Mouse (Mus musculus) erythroblast, adult 5-6 weeks (primary cell): ENCODE results near the gene Atp5j. TPM values are rescaled to one million over a fixed set of nuclear protein-coding genes. Genes with fewer than 3 reads are reported as not detected.

Source experiments
- ATAC-seq: replicated peaks from 2 replicates; pipeline ENCODE4 v1.8.0; 2016; ENCODE audit warnings: moderate number of reproducible peaks, mild to moderate bottlenecking, moderate TSS enrichment, inconsistent platforms; ENCODE audit not compliant: poor library complexity, low FRiP score, severe bottlenecking
- total RNA-seq, 2 experiments: library from RNA; stranded (forward) in 1 of 2; stranded (reverse) in 1 of 2; fragments of 150-400 nt in 1 of 2; fragments of 200-764, 138-1000 nt in 1 of 2; gene quantifications; 2 replicates each; pipeline versions ENCODE4 v1.2.3 to v1.2.4; 2015 to 2017; ENCODE audit warnings: low replicate concordance in 2 of 2

Atp5j gene
- total RNA-seq, 2 experiments from 2014 or later, result 35.4 to 96.3 TPM

GRCm38 (mm10) chr16:84813852-84814251 lies 21.6 kb downstream of the Atp5j start:
- no peak for ATAC-seq

GRCm38 (mm10) chr16:84810254-84810653 lies 25.2 kb downstream of the Atp5j start:
- no peak for ATAC-seq

- no peak for ATAC-seq
These were observed 27.6 kb downstream of the Atp5j start for GRCm38 (mm10) chr16:84807874-84808273.

GRCm38 (mm10) chr16:84806175-84806574 lies 29.2 kb downstream of the Atp5j start:
- no peak for ATAC-seq

GRCm38 (mm10) chr16:84804866-84805265 lies 30.6 kb downstream of the Atp5j start:
- ATAC-seq, result no peak

- no peak for ATAC-seq
These were observed 33.2 kb downstream of the Atp5j start for GRCm38 (mm10) chr16:84802217-84802616.

- ATAC-seq, result no peak
These were observed 35.4 kb downstream of the Atp5j start for GRCm38 (mm10) chr16:84800038-84800437.

- no peak for ATAC-seq
These were observed 38.7 kb downstream of the Atp5j start for GRCm38 (mm10) chr16:84796678-84797077.

GRCm38 (mm10) chr16:84795337-84795736 lies 40.1 kb downstream of the Atp5j start:
- ATAC-seq, result no peak

GRCm38 (mm10) chr16:84793401-84793800 lies 42.0 kb downstream of the Atp5j start:
- no peak for ATAC-seq

- no peak for ATAC-seq
These were observed 44.7 kb downstream of the Atp5j start for GRCm38 (mm10) chr16:84790595-84791165.

GRCm38 (mm10) chr16:84784966-84785365 lies 50.5 kb downstream of the Atp5j start:
- no peak for ATAC-seq

- ATAC-seq, result no peak
These were observed 52.1 kb downstream of the Atp5j start for GRCm38 (mm10) chr16:84783279-84783678.

- no peak for ATAC-seq
These were observed 55.7 kb downstream of the Atp5j start for GRCm38 (mm10) chr16:84779718-84780117.

- no peak for ATAC-seq
These were observed 56.4 kb downstream of the Atp5j start for GRCm38 (mm10) chr16:84778861-84779630.

GRCm38 (mm10) chr16:84778431-84778830 lies 57.0 kb downstream of the Atp5j start:
- no peak for ATAC-seq

Other genes with a start within 250 kb of the Atp5j start
- 9.0 and 11.5 TPM in 2 replicates for gene Mrpl39, start 99.9 kb downstream of the Atp5j start, total RNA-seq (2015; ENCODE audit: low replicate concordance)
- 7.4 and 8.5 TPM in 2 replicates for gene Mrpl39, start 99.9 kb downstream of the Atp5j start, total RNA-seq (2017; ENCODE audit: low replicate concordance)
- gene Jam2, start 61.5 kb downstream of the Atp5j start, total RNA-seq (2015; ENCODE audit: low replicate concordance), result not detected in 2 replicates
- 0.09 TPM in 1 of 2 replicates, not detected in the other for gene Jam2, start 61.5 kb downstream of the Atp5j start, total RNA-seq (2017; ENCODE audit: low replicate concordance)
- 26.1 and 42.7 TPM in 2 replicates for gene Gabpa, start 700 bp downstream of the Atp5j start, total RNA-seq (2015; ENCODE audit: low replicate concordance)
- 20.1 and 31.1 TPM in 2 replicates for gene Gabpa, start 700 bp downstream of the Atp5j start, total RNA-seq (2017; ENCODE audit: low replicate concordance)